Mouse (Mus musculus) heart, postnatal 0 days (tissue): ENCODE results near the gene Pik3c2b.

ENCODE experiments used
- CTCF ChIP-seq: IDR thresholded peaks from 2 replicates; pipeline ENCODE4 v1.5.1; 2016; ENCODE audit warnings: antibody characterized with exemption, control low read depth, low read depth
- EP300 ChIP-seq: IDR thresholded peaks from 2 replicates; pipeline ENCODE4 v1.6.1; 2016; ENCODE audit warnings: antibody characterized with exemption, low read depth

DNA sequence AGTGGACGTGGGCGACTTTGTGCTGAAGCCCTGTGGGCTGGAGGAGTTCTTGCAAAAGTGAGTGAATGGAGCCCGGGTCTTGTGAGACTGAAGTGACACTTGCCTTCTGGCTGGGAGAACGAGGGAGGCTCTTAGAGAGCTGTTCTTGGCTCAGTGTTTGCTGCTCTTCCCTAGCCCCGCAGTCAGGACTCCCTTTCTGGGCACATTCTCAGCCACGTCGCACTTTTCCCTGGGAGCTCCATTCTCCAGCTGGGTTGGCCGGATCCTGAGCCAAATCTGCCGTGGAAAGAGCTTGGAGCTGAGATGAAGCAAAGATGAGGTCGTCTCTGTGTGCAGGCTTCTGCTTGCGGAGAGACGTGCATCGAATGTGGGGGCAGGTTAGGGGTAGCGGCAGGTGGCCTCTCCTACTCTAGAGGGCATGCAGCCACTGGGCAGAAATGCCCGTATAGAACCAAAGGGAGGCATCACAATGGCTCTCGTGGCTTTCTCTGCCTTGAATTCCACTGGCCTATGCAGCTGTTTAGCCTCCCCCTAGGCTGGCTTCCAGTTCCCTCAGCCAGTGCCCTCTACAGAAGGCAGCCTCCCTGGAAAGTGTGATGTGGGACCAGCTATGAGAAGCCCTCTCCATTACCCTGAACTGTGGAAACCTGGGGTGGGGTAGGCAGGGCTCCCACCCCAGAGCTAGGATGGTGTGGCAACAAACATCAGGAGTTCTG is 26.4 kb downstream of the Pik3c2b start:
- TF ChIP-seq EP300 (no peak), CTCF (no peak)
